35 mouse cellular contexts compared by ENCODE assay signal in genomic region chr19:47130551-47131125, GRCm38 (mm10). TPM values are rescaled to one million over a fixed set of nuclear protein-coding genes. Genes with fewer than 3 reads are reported as not detected.
DNase-seq lines count a peak whose midpoint lies in the region; ATAC-seq and TF ChIP-seq lines count a peak whose summit lies in the region.
"Had no signal": no experiment of that assay in that cellular context is flagged by ENCODE, and none has a peak within 500 bp of the region (broad histone marks: within the 10 kb centered on the region; RNA-seq: fewer than 3 reads in every experiment).

No protein-coding gene starts in this region.

- no peak overlapping the region for H3K9ac ChIP-seq in midbrain, embryonic 11.5 days (ENCODE audit: low read length)
- H3K9ac ChIP-seq in midbrain, embryonic 13.5 days (replicated peaks) = no peak overlapping the region
- H3K9ac ChIP-seq in CH12.LX (ENCODE audit: insufficient read depth, low read depth) = no peak overlapping the region
- no peak overlapping the region for H3K9ac ChIP-seq in ES-Bruce4 (ENCODE audit: low read depth, poor library complexity, severe bottlenecking)
- H3K9ac ChIP-seq: embryonic facial prominence, embryonic 13.5 days; forebrain, embryonic 12.5 days; forebrain, embryonic 15.5 days; hindbrain, embryonic 13.5 days; intestine, embryonic 15.5 days had no signal

- H3K4me3 ChIP-seq in midbrain, embryonic 11.5 days (ENCODE audit: low read depth, low read length) = no peak overlapping the region
- no peak overlapping the region for H3K4me3 ChIP-seq in midbrain, embryonic 13.5 days (replicated peaks)
- H3K4me3 ChIP-seq in CH12.LX (replicated peaks in 1 of 3; ENCODE audit: low read depth in 2 of 3, low read length in 2 of 3, poor library complexity in 1 of 3) = no peak overlapping the region
- H3K4me3 ChIP-seq in ES-Bruce4 (ENCODE audit: low read depth, low read length) = peak overlapping the region; percentile 32; the same call in 1 of the 2 replicates
- H3K4me3 ChIP-seq: embryonic facial prominence, embryonic 10.5 days; embryonic facial prominence, embryonic 13.5 days; erythroblast, embryonic 14.5 days; forebrain, embryonic 12.5 days; forebrain, embryonic 15.5 days; hindbrain, embryonic 10.5 days; hindbrain, embryonic 13.5 days; intestine, embryonic 15.5 days had no signal

- no peaks in the 10 kb centered on the region for H3K27me3 ChIP-seq in midbrain, embryonic 11.5 days (ENCODE audit: control insufficient read depth, insufficient read depth, low read length)
- H3K27me3 ChIP-seq in midbrain, embryonic 13.5 days = no peaks in the 10 kb centered on the region
- H3K27me3 ChIP-seq in CH12.LX (replicated peaks) (no peaks in the 10 kb centered on the region), ES-Bruce4 (ENCODE audit: control insufficient read depth, insufficient read depth, low read length, poor library complexity, severe bottlenecking) (no peaks in the 10 kb centered on the region)
- H3K27me3 ChIP-seq: embryonic facial prominence, embryonic 13.5 days; forebrain, embryonic 12.5 days; forebrain, embryonic 15.5 days; hindbrain, embryonic 13.5 days; intestine, embryonic 15.5 days had no signal

- TF ChIP-seq RAD21 in CH12.LX (IDR thresholded peaks at IDR 0.05; ENCODE audit: low read depth, low read length) = no peak

- H3K79me2 ChIP-seq in CH12.LX (replicated peaks; ENCODE audit: control insufficient read depth, extremely low read depth, insufficient read depth, poor library complexity, severe bottlenecking) = no peaks in the 10 kb centered on the region

- no peaks in the 10 kb centered on the region for H3K9me3 ChIP-seq in midbrain, embryonic 11.5 days (ENCODE audit: control insufficient read depth, low read length)
- no peaks in the 10 kb centered on the region for H3K9me3 ChIP-seq in midbrain, embryonic 13.5 days
- H3K9me3 ChIP-seq in CH12.LX (replicated peaks; ENCODE audit: low read length) (no peaks in the 10 kb centered on the region), ES-Bruce4 (replicated peaks; ENCODE audit: control insufficient read depth, insufficient read depth, low read length, poor library complexity, severe bottlenecking) (no peaks in the 10 kb centered on the region)
- H3K9me3 ChIP-seq: embryonic facial prominence, embryonic 10.5 days; embryonic facial prominence, embryonic 13.5 days; forebrain, embryonic 12.5 days; forebrain, embryonic 15.5 days; hindbrain, embryonic 10.5 days; hindbrain, embryonic 13.5 days; intestine, embryonic 15.5 days had no signal

- TF ChIP-seq EP300 in CH12.LX (IDR thresholded peaks at IDR 0.05; ENCODE audit: low read length) (no peak), ES-Bruce4 (IDR thresholded peaks at IDR 0.05; ENCODE audit: insufficient read depth, low read depth, low read length) (no peak)

- H3K4me2 ChIP-seq in midbrain, embryonic 11.5 days = no peak overlapping the region
- no peak overlapping the region for H3K4me2 ChIP-seq in midbrain, embryonic 13.5 days (replicated peaks)
- H3K4me2 ChIP-seq in CH12.LX (ENCODE audit: insufficient read depth, low read depth, poor library complexity, severe bottlenecking) = no peak overlapping the region
- H3K4me2 ChIP-seq: embryonic facial prominence, embryonic 13.5 days; forebrain, embryonic 12.5 days; forebrain, embryonic 15.5 days; heart, embryonic 11.5 days; hindbrain, embryonic 13.5 days; intestine, embryonic 15.5 days had no signal

- TF ChIP-seq CTCF in CH12.LX (conservative IDR thresholded peaks at IDR 0.05 in 1 of 2, IDR thresholded peaks at IDR 0.05 in 1 of 2; ENCODE audit: low read depth in 2 of 2, low read length in 2 of 2) = no peak
- TF ChIP-seq CTCF in ES-Bruce4 (IDR thresholded peaks at IDR 0.05; ENCODE audit: low read depth, low read length) = no peak

- in situ Hi-C loops in CH12.LX (cut with MboI; ENCODE audit: low pct_ligation_motif_present, low pct_unique_long_range_greater_than_20kb, low sequenced_read_pairs) = loop anchor here (5.0 kb wide), 1 partner anchor 37 kb away; no protein-coding TSS in a partner anchor

- 95% methylated on average over 15 of the region's 15 CpGs for WGBS in midbrain, embryonic 11.5 days
- 95% methylated on average over 15 of the region's 15 CpGs for WGBS in midbrain, embryonic 13.5 days

- no peak overlapping the region for H3K27ac ChIP-seq in midbrain, embryonic 11.5 days (ENCODE audit: low read depth, low read length)
- H3K27ac ChIP-seq in midbrain, embryonic 13.5 days = no peak overlapping the region
- H3K27ac ChIP-seq in CH12.LX (ENCODE audit: insufficient read depth, low read depth) (no peak overlapping the region), ES-Bruce4 (ENCODE audit: insufficient read depth, low read length) (no peak overlapping the region)
- H3K27ac ChIP-seq: embryonic facial prominence, embryonic 10.5 days; embryonic facial prominence, embryonic 13.5 days; forebrain, embryonic 12.5 days; forebrain, embryonic 15.5 days; hindbrain, embryonic 10.5 days; hindbrain, embryonic 13.5 days; intestine, embryonic 15.5 days had no signal

- peak; percentile 30 for DNase-seq in adrenal gland, postnatal 14 days
- DNase-seq in adrenal gland, adult 18-20 months (ENCODE audit: low spot score in 2 of 2) = no peak
- DNase-seq in midbrain, embryonic 11.5 days (ENCODE audit: low spot score, missing footprints) = peak; percentile 47
- DNase-seq in CH12.LX (ENCODE audit: extremely low read depth) = peak; percentile 39
- DNase-seq in left cerebral cortex, adult 11 months (ENCODE audit: low spot score) = no peak
- no peak for DNase-seq in right cerebral cortex, postnatal 25 days
- DNase-seq: cerebellum, adult 11-12 months; cerebellum, adult 8-10 months; cerebellum, postnatal 10 days; cerebellum, postnatal 36 days; embryo, embryonic 11 days; gastrocnemius, postnatal 10 days; gastrocnemius, postnatal 36 days; heart, postnatal 36 days; kidney, adult 11 months had no signal

- H3K36me3 ChIP-seq in midbrain, embryonic 11.5 days (ENCODE audit: control insufficient read depth, insufficient read depth, low read length) = peaks cover 33% of the 10 kb centered on the region
- peaks cover 79% of the 10 kb centered on the region for H3K36me3 ChIP-seq in midbrain, embryonic 13.5 days
- H3K36me3 ChIP-seq in CH12.LX (replicated peaks in 1 of 2; ENCODE audit: control insufficient read depth in 1 of 2, insufficient read depth in 1 of 2, low read length in 1 of 2) (peaks cover 69 to 92% of the 10 kb centered on the region in 2 experiments), ES-Bruce4 (ENCODE audit: control insufficient read depth, insufficient read depth, low read length, poor library complexity, severe bottlenecking) (peaks cover 47% of the 10 kb centered on the region)

- H3K4me1 ChIP-seq in midbrain, embryonic 11.5 days (ENCODE audit: control insufficient read depth, insufficient read depth, low read length) = no peaks in the 10 kb centered on the region
- no peaks in the 10 kb centered on the region for H3K4me1 ChIP-seq in midbrain, embryonic 13.5 days (replicated peaks)
- H3K4me1 ChIP-seq in CH12.LX (ENCODE audit: control insufficient read depth in 1 of 2, insufficient read depth in 2 of 2) (peaks cover 17 to 57% of the 10 kb centered on the region in 2 experiments), ES-Bruce4 (ENCODE audit: control insufficient read depth, insufficient read depth, low read length) (no peaks in the 10 kb centered on the region)
- H3K4me1 ChIP-seq: embryonic facial prominence, embryonic 13.5 days; forebrain, embryonic 12.5 days; forebrain, embryonic 15.5 days; hindbrain, embryonic 10.5 days; hindbrain, embryonic 13.5 days; intestine, embryonic 15.5 days had no signal

- ATAC-seq in midbrain, embryonic 11.5 days (ENCODE audit: low FRiP score) = no peak
- no peak for ATAC-seq in midbrain, embryonic 13.5 days
- ATAC-seq: activated CD4-positive, CD25-positive, alpha-beta regulatory T cell, adult 4 months; forebrain, embryonic 15.5 days; hindbrain, embryonic 16.5 days; intestine, embryonic 15.5 days had no signal

- dilution Hi-C loops in CH12.LX (cut with MboI; ENCODE audit: extremely low pct_ligation_motif_present, extremely low pct_unique_long_range_greater_than_20kb, low sequenced_read_pairs) = no loop called here

- TF ChIP-seq POLR2A in CH12.LX (IDR thresholded peaks at IDR 0.05; ENCODE audit: low read depth, low read length) = peak; percentile 28; the same call in 1 of the 2 replicates
- TF ChIP-seq POLR2A in ES-Bruce4 (IDR thresholded peaks at IDR 0.05; ENCODE audit: insufficient read depth, low read length) = no peak

RNA-seq across cellular contexts. Expression of gene Calhm2, which starts 7.5 kb away (rescaled TPM):
- 4.4 and 5.4 TPM in 2 replicates for total RNA-seq in adrenal gland, postnatal 14 days (2021)
- total RNA-seq in adrenal gland, adult 18-20 months (2021) = 1 to 10 TPM; 5.1 to 5.5 TPM
- polyA plus RNA-seq in midbrain, embryonic 11.5 days (2014; fragmentation: Nextera tagmentation; extraction: Ambion mirVana) = 0.37 and 0.90 TPM in 2 replicates
- polyA plus RNA-seq in midbrain, embryonic 13.5 days (2015; fragmentation: Nextera tagmentation; extraction: Ambion mirVana) = 0.82 and 1.0 TPM in 2 replicates
- total RNA-seq in CH12.LX (2012; rRNA removed) (10.4 and 11.9 TPM in 2 replicates), CH12.LX (2014; rRNA removed) (6.3 and 6.5 TPM in 2 replicates)
- polyA plus RNA-seq in CH12.LX (2012; ENCODE audit: insufficient read length, low read depth) (9.0 and 10.1 TPM in 2 replicates), ES-Bruce4 (2011; ENCODE audit: insufficient read depth, insufficient read length, low read depth, missing spikeins) (0.90 and 0.99 TPM in 2 replicates)
- polyA plus RNA-seq: erythroblast, embryonic 14.5 days had no signal

RNA-seq across cellular contexts. Expression of gene Calhm1, which starts 13.4 kb away (rescaled TPM):
- total RNA-seq in adrenal gland, postnatal 14 days (2021) = not detected in 2 replicates
- total RNA-seq in adrenal gland, adult 18-20 months (2021) = not detected
- polyA plus RNA-seq in midbrain, embryonic 11.5 days (2014; fragmentation: Nextera tagmentation; extraction: Ambion mirVana) = not detected in 2 replicates
- polyA plus RNA-seq in midbrain, embryonic 13.5 days (2015; fragmentation: Nextera tagmentation; extraction: Ambion mirVana) = not detected in 2 replicates
- total RNA-seq in CH12.LX (2012; rRNA removed) = not detected in 2 replicates
- not detected in 2 replicates for total RNA-seq in CH12.LX (2014; rRNA removed)
- not detected in 2 replicates for polyA plus RNA-seq in CH12.LX (2012; ENCODE audit: insufficient read length, low read depth)
- not detected in 2 replicates for polyA plus RNA-seq in ES-Bruce4 (2011; ENCODE audit: insufficient read depth, insufficient read length, low read depth, missing spikeins)
- total RNA-seq: gastrocnemius, postnatal 10 days; gastrocnemius, postnatal 36 days; granulocyte monocyte progenitor cell, adult 5-6 weeks; heart, adult 8-10 months; heart, postnatal 36 days; MEL had no signal
- polyA plus RNA-seq: activated CD4-positive, CD25-positive, alpha-beta regulatory T cell, adult 4 months; brain, embryonic 14.5 days; cortical plate, adult 2 months; embryonic facial prominence, embryonic 10.5 days; embryonic facial prominence, embryonic 13.5 days; erythroblast, embryonic 14.5 days; forebrain, embryonic 12.5 days; forebrain, embryonic 15.5 days; heart, embryonic 11.5 days; heart, embryonic 14.5 days; heart, postnatal 0 days; hindbrain, embryonic 10.5 days; hindbrain, embryonic 13.5 days; hindbrain, embryonic 16.5 days; intestine, embryonic 15.5 days had no signal

RNA-seq across cellular contexts. Expression of gene Calhm3, which starts 26.9 kb away (rescaled TPM):
- not detected in 2 replicates for total RNA-seq in adrenal gland, postnatal 14 days (2021)
- total RNA-seq in adrenal gland, adult 18-20 months (2021) = not detected
- not detected in 2 replicates for polyA plus RNA-seq in midbrain, embryonic 11.5 days (2014; fragmentation: Nextera tagmentation; extraction: Ambion mirVana)
- not detected in 2 replicates for polyA plus RNA-seq in midbrain, embryonic 13.5 days (2015; fragmentation: Nextera tagmentation; extraction: Ambion mirVana)
- total RNA-seq in CH12.LX (2012; rRNA removed) = not detected in 2 replicates
- total RNA-seq in CH12.LX (2014; rRNA removed) = not detected in 2 replicates
- polyA plus RNA-seq in CH12.LX (2012; ENCODE audit: insufficient read length, low read depth) = not detected in 2 replicates
- polyA plus RNA-seq in ES-Bruce4 (2011; ENCODE audit: insufficient read depth, insufficient read length, low read depth, missing spikeins) = not detected in 2 replicates
- total RNA-seq: gastrocnemius, postnatal 10 days; gastrocnemius, postnatal 36 days; granulocyte monocyte progenitor cell, adult 5-6 weeks; heart, adult 8-10 months; heart, postnatal 36 days; MEL had no signal
- polyA plus RNA-seq: activated CD4-positive, CD25-positive, alpha-beta regulatory T cell, adult 4 months; embryonic facial prominence, embryonic 10.5 days; embryonic facial prominence, embryonic 13.5 days; erythroblast, embryonic 14.5 days; forebrain, embryonic 12.5 days; forebrain, embryonic 15.5 days; heart, embryonic 11.5 days; heart, embryonic 14.5 days; heart, postnatal 0 days; hindbrain, embryonic 10.5 days; hindbrain, embryonic 13.5 days; hindbrain, embryonic 16.5 days had no signal

RNA-seq across cellular contexts. Expression of gene Pdcd11, which starts 40.1 kb away (rescaled TPM):
- 23.4 and 24.5 TPM in 2 replicates for total RNA-seq in adrenal gland, postnatal 14 days (2021)
- total RNA-seq in adrenal gland, adult 18-20 months (2021) = 10 to 100 TPM; 24.5 to 25.7 TPM
- 9.1 and 9.7 TPM in 2 replicates for polyA plus RNA-seq in midbrain, embryonic 11.5 days (2014; fragmentation: Nextera tagmentation; extraction: Ambion mirVana)
- polyA plus RNA-seq in midbrain, embryonic 13.5 days (2015; fragmentation: Nextera tagmentation; extraction: Ambion mirVana) = 7.7 and 8.0 TPM in 2 replicates
- total RNA-seq in CH12.LX (2012; rRNA removed) (49.7 and 62.0 TPM in 2 replicates), CH12.LX (2014; rRNA removed) (24.6 and 26.6 TPM in 2 replicates)
- polyA plus RNA-seq in CH12.LX (2012; ENCODE audit: insufficient read length, low read depth) (78.0 and 79.7 TPM in 2 replicates), ES-Bruce4 (2011; ENCODE audit: insufficient read depth, insufficient read length, low read depth, missing spikeins) (41.5 and 42.4 TPM in 2 replicates)

RNA-seq across cellular contexts. Expression of gene Usmg5, which starts 40.2 kb away (rescaled TPM):
- 939 and 985 TPM in 2 replicates for total RNA-seq in adrenal gland, postnatal 14 days (2021)
- total RNA-seq in adrenal gland, adult 18-20 months (2021) = 100 to 1,000 TPM; 640 to 879 TPM
- 1,071 and 1,179 TPM in 2 replicates for polyA plus RNA-seq in midbrain, embryonic 11.5 days (2014; fragmentation: Nextera tagmentation; extraction: Ambion mirVana)
- 1,460 and 1,506 TPM in 2 replicates for polyA plus RNA-seq in midbrain, embryonic 13.5 days (2015; fragmentation: Nextera tagmentation; extraction: Ambion mirVana)
- 226 and 344 TPM in 2 replicates for total RNA-seq in CH12.LX (2012; rRNA removed)
- 500 and 646 TPM in 2 replicates for total RNA-seq in CH12.LX (2014; rRNA removed)
- 511 and 674 TPM in 2 replicates for polyA plus RNA-seq in CH12.LX (2012; ENCODE audit: insufficient read length, low read depth)
- polyA plus RNA-seq in ES-Bruce4 (2011; ENCODE audit: insufficient read depth, insufficient read length, low read depth, missing spikeins) = 552 and 561 TPM in 2 replicates

Comparison
In these comparisons a context has a peak if more than half of its experiments do, and no peak if none do; other contexts are left out.
1. DNase-seq: peak in adrenal gland, postnatal 14 days (single experiment), midbrain, embryonic 11.5 days (single experiment) and CH12.LX (single experiment); none in adrenal gland, adult 18-20 months (0 of 2), left cerebral cortex, adult 11 months (single experiment) and right cerebral cortex, postnatal 25 days (single experiment).